Mouse (Mus musculus) left cerebral cortex, postnatal 25 days (tissue): ENCODE measurements around the gene Atrnl1. TPM values are rescaled to one million over a fixed set of nuclear protein-coding genes. Genes with fewer than 3 reads are reported as not detected.

Experiments
- DNase-seq, 2 experiments: peaks; one replicate each; pipeline ENCODE4 v3.0.0; 2022; ENCODE audit warnings: low spot score in 2 of 2, mixed read lengths in 1 of 2
- intact Hi-C: fragments of 180-260 bp; cut with DNase I; formaldehyde crosslinking; loops from one replicate; pipeline ENCODE4 v1.15.1; 2025
- total RNA-seq, 2 experiments: library from RNA; stranded (reverse); gene quantifications; 2 replicates each; pipeline ENCODE4 v1.2.3; 2021

The Atrnl1 gene
- total RNA-seq, 2 experiments from 2014 or later: 98.2 to 100 TPM

- DNase-seq: no peak
- intact Hi-C loops: no loop called here
Measured at GRCm38 (mm10) chr19:57605941-57606340, 4.9 kb upstream of the Atrnl1 start.

GRCm38 (mm10) chr19:57606351-57606750 is 4.5 kb upstream of the Atrnl1 start:
- intact Hi-C loops: no loop called here
- no peak for DNase-seq

GRCm38 (mm10) chr19:57609361-57610057 is 1.3 kb upstream of the Atrnl1 start:
- intact Hi-C loops: loop anchor here (2.0 kb wide), 4 partner anchors 29 to 123 kb away; no protein-coding TSS in a partner anchor
- peak in 1 of 2 experiments; percentile 44 for DNase-seq

- intact Hi-C loops: loop anchor here (2.0 kb wide), 3 partner anchors 37 to 123 kb away; no protein-coding TSS in a partner anchor
- DNase-seq: no peak
Measured at GRCm38 (mm10) chr19:57610058-57610475, 767 bp upstream of the Atrnl1 start.

- intact Hi-C loops: loop anchor here (2.0 kb wide), 3 partner anchors 39 to 125 kb away; no protein-coding TSS in a partner anchor
- DNase-seq: peak; percentile 42 to 45
Measured at GRCm38 (mm10) chr19:57611291-57612178, 701 bp downstream of the Atrnl1 start.

- intact Hi-C loops: no loop called here
- DNase-seq: peak in 1 of 2 experiments; percentile 26
Measured at GRCm38 (mm10) chr19:57612179-57612472, 1.3 kb downstream of the Atrnl1 start.

GRCm38 (mm10) chr19:57615972-57616621 is 5.3 kb downstream of the Atrnl1 start:
- DNase-seq: no peak

GRCm38 (mm10) chr19:57619088-57619487 is 8.3 kb downstream of the Atrnl1 start:
- DNase-seq: no peak
- intact Hi-C loops: no loop called here

More at GRCm38 (mm10) chr19:57615972-57616621, 5.3 kb downstream of the Atrnl1 start:
- intact Hi-C loops: no loop called here

GRCm38 (mm10) chr19:57621814-57622213 is 11.0 kb downstream of the Atrnl1 start:
- intact Hi-C loops: no loop called here
- no peak for DNase-seq

GRCm38 (mm10) chr19:57625738-57626137 is 14.9 kb downstream of the Atrnl1 start:
- DNase-seq: peak; percentile 19 to 73
- intact Hi-C loops: no loop called here

GRCm38 (mm10) chr19:57627251-57627650 is 16.4 kb downstream of the Atrnl1 start:
- intact Hi-C loops: no loop called here
- no peak for DNase-seq

- intact Hi-C loops: loop anchor here (2.0 to 5.0 kb wide), 2 partner anchors 155 to 238 kb away; no protein-coding TSS in a partner anchor
Measured at GRCm38 (mm10) chr19:57642536-57642935, 31.7 kb downstream of the Atrnl1 start.

GRCm38 (mm10) chr19:57642980-57643379 is 32.1 kb downstream of the Atrnl1 start:
- intact Hi-C loops: loop anchor here (2.0 to 5.0 kb wide), 2 partner anchors 156 to 238 kb away; no protein-coding TSS in a partner anchor
- peak in 1 of 2 experiments; percentile 33 for DNase-seq

More at GRCm38 (mm10) chr19:57642536-57642935, 31.7 kb downstream of the Atrnl1 start:
- DNase-seq: no peak

GRCm38 (mm10) chr19:57648202-57648943 is 37.5 kb downstream of the Atrnl1 start:
- intact Hi-C loops: no loop called here
- DNase-seq: no peak

GRCm38 (mm10) chr19:57648944-57649271 is 38.1 kb downstream of the Atrnl1 start:
- DNase-seq: no peak
- intact Hi-C loops: no loop called here

GRCm38 (mm10) chr19:57655083-57655482 is 44.2 kb downstream of the Atrnl1 start:
- DNase-seq: peak; percentile 72 to 79
- intact Hi-C loops: loop anchor here (5.0 kb wide), 3 partner anchors 812 to 972 kb away; no protein-coding TSS in a partner anchor

GRCm38 (mm10) chr19:57655491-57655890 is 44.7 kb downstream of the Atrnl1 start:
- DNase-seq: no peak
- intact Hi-C loops: loop anchor here (5.0 kb wide), 3 partner anchors 812 to 972 kb away; no protein-coding TSS in a partner anchor

- no peak for DNase-seq
- intact Hi-C loops: loop anchor here (5.0 kb wide), 3 partner anchors 810 to 970 kb away; no protein-coding TSS in a partner anchor
Measured at GRCm38 (mm10) chr19:57657426-57658087, 46.7 kb downstream of the Atrnl1 start.
